Mouse (Mus musculus) MEL (cell line): ENCODE data around the gene Nacad. TPM values are rescaled to one million over a fixed set of nuclear protein-coding genes. Genes with fewer than 3 reads are reported as not detected.

Experiments
- DNase-seq: peaks from one replicate; pipeline ENCODE4 v3.0.0; 2011; ENCODE audit warnings: low read depth, low spot score
- H3K27ac ChIP-seq: 2 replicates; pipeline ENCODE4 v1.5.1; 2012; ENCODE audit warnings: low read depth, mild to moderate bottlenecking, control low read depth, low read length, moderate library complexity; ENCODE audit not compliant: control insufficient read depth
- H3K27me3 ChIP-seq, 2 experiments: fragments of 150-350 bp in 1 of 2; sonication (generic) in 1 of 2; 2 replicates each; pipeline ENCODE4 v1.6.1; 2012; ENCODE audit warnings: low read length in 2 of 2, mild to moderate bottlenecking in 2 of 2, improper control_type of control experiment in 1 of 2, moderate library complexity in 1 of 2; ENCODE audit not compliant: insufficient read depth in 2 of 2, control insufficient read depth in 1 of 2
- H3K36me3 ChIP-seq, 2 experiments: 2 replicates each; pipeline ENCODE4 v1.6.1; 2012 to 2014; ENCODE audit warnings: low read length in 2 of 2, improper control_type of control experiment in 1 of 2, inconsistent platforms in 1 of 2, mild to moderate bottlenecking in 1 of 2; ENCODE audit not compliant: insufficient read depth in 2 of 2, control insufficient read depth in 1 of 2
- H3K4me1 ChIP-seq, 2 experiments: fragments of 150-350 bp in 1 of 2; sonication (generic) in 1 of 2; 2 replicates each; pipeline ENCODE4 v1.6.1; 2012; ENCODE audit warnings: low read length in 2 of 2, improper control_type of control experiment in 1 of 2, mild to moderate bottlenecking in 1 of 2; ENCODE audit not compliant: insufficient read depth in 2 of 2, control insufficient read depth in 1 of 2
- H3K4me3 ChIP-seq, 2 experiments: fragments of 150-350 bp in 1 of 2; sonication (generic) in 1 of 2; 2 replicates each; pipeline ENCODE4 v1.5.1; 2012; ENCODE audit warnings: low read depth in 2 of 2, low read length in 2 of 2, mild to moderate bottlenecking in 2 of 2, moderate library complexity in 2 of 2, control low read depth in 1 of 2, improper control_type of control experiment in 1 of 2; ENCODE audit not compliant: control insufficient read depth in 1 of 2, insufficient read depth in 1 of 2
- H3K79me2 ChIP-seq: 2 replicates; pipeline ENCODE4 v1.6.1; 2012; ENCODE audit warnings: mild to moderate bottlenecking, low read length, moderate library complexity; ENCODE audit not compliant: control insufficient read depth, poor library complexity, insufficient read depth
- H3K9ac ChIP-seq: 2 replicates; pipeline ENCODE4 v1.6.1; 2012; ENCODE audit warnings: low read depth, mild to moderate bottlenecking, control low read depth, low read length, moderate library complexity; ENCODE audit not compliant: control insufficient read depth, poor library complexity, severe bottlenecking
- H3K9me3 ChIP-seq: fragments of 150-350 bp; sonication (generic); replicated peaks from 2 replicates; pipeline ENCODE4 v1.6.1; 2012; ENCODE audit warnings: mild to moderate bottlenecking, low read length, improper control_type of control experiment, moderate library complexity; ENCODE audit not compliant: insufficient read depth
- BHLHE40 ChIP-seq: IDR thresholded peaks from 2 replicates; pipeline ENCODE4 v1.6.1; 2012; ENCODE audit warnings: low read depth, mild to moderate bottlenecking, inconsistent platforms, low read length, improper control_type of control experiment, borderline replicate concordance
- CHD1 ChIP-seq: IDR thresholded peaks from 2 replicates; pipeline ENCODE4 v1.6.1; 2012; ENCODE audit warnings: low read depth, mild to moderate bottlenecking, inconsistent platforms, low read length, improper control_type of control experiment
- CHD2 ChIP-seq: IDR thresholded peaks from 2 replicates; pipeline ENCODE4 v1.6.1; 2011; ENCODE audit warnings: low read length, improper control_type of control experiment
- CTCF ChIP-seq, 3 experiments: IDR thresholded peaks in 2 of 3; conservative IDR thresholded peaks in 1 of 3; 2 replicates each; pipeline ENCODE4 v1.5.1; 2011 to 2012; ENCODE audit warnings: low read length in 3 of 3, low read depth in 2 of 3, mild to moderate bottlenecking in 2 of 3, improper control_type of control experiment in 1 of 3, inconsistent platforms in 1 of 3, mixed read lengths in 1 of 3, moderate library complexity in 1 of 3; ENCODE audit not compliant: control insufficient read depth in 1 of 3, insufficient read depth in 1 of 3, poor library complexity in 1 of 3, severe bottlenecking in 1 of 3
- E2F4 ChIP-seq: IDR thresholded peaks from 2 replicates; pipeline ENCODE4 v1.6.1; 2011; ENCODE audit warnings: low read depth, low read length, improper control_type of control experiment, borderline replicate concordance
- ELF1 ChIP-seq: IDR thresholded peaks from 2 replicates; pipeline ENCODE4 v1.6.1; 2014; ENCODE audit warnings: low read depth, mild to moderate bottlenecking, inconsistent platforms, low read length, improper control_type of control experiment, moderate library complexity
- EP300 ChIP-seq, 2 experiments: IDR thresholded peaks; 2 replicates each; pipeline ENCODE4 v1.6.1; 2011; ENCODE audit warnings: improper control_type of control experiment in 2 of 2, low read length in 2 of 2, low read depth in 1 of 2, mild to moderate bottlenecking in 1 of 2
- GABPA ChIP-seq: IDR thresholded peaks from 2 replicates; pipeline ENCODE4 v1.6.1; 2012; ENCODE audit warnings: low read depth, mild to moderate bottlenecking, inconsistent platforms, low read length, improper control_type of control experiment, moderate library complexity
- GATA1 ChIP-seq: IDR thresholded peaks from 2 replicates; pipeline ENCODE4 v1.6.1; 2011; ENCODE audit warnings: low read depth, low read length, improper control_type of control experiment
- HCFC1 ChIP-seq: IDR thresholded peaks from 2 replicates; pipeline ENCODE4 v1.6.1; 2012; ENCODE audit warnings: low read depth, mild to moderate bottlenecking, inconsistent platforms, low read length, improper control_type of control experiment, moderate library complexity
- JUND ChIP-seq: IDR thresholded peaks from 2 replicates; pipeline ENCODE4 v1.6.1; 2011; ENCODE audit warnings: low read depth, mild to moderate bottlenecking, improper control_type of control experiment, low read length
- KAT2A ChIP-seq: conservative IDR thresholded peaks from 2 replicates; pipeline ENCODE4 v1.6.1; 2012; ENCODE audit warnings: low read depth, low read length, improper control_type of control experiment, inconsistent platforms
- MAFK ChIP-seq: IDR thresholded peaks from 2 replicates; pipeline ENCODE4 v1.6.1; 2011; ENCODE audit warnings: low read depth, mild to moderate bottlenecking, low read length, improper control_type of control experiment, borderline replicate concordance
- MAX ChIP-seq: IDR thresholded peaks from 2 replicates; pipeline ENCODE4 v1.6.1; 2011; ENCODE audit warnings: low read length, improper control_type of control experiment
- MEF2A ChIP-seq: IDR thresholded peaks from 2 replicates; pipeline ENCODE4 v1.6.1; 2014; ENCODE audit warnings: low read depth, mild to moderate bottlenecking, inconsistent platforms, low read length, improper control_type of control experiment; ENCODE audit not compliant: poor library complexity, insufficient replicate concordance, severe bottlenecking; ENCODE audit errors: extremely low read depth
- MXI1 ChIP-seq: IDR thresholded peaks from 2 replicates; pipeline ENCODE4 v1.6.1; 2011; ENCODE audit warnings: mild to moderate bottlenecking, low read depth, low read length, improper control_type of control experiment
- MYB ChIP-seq: IDR thresholded peaks from 2 replicates; pipeline ENCODE4 v1.6.1; 2011; ENCODE audit warnings: mild to moderate bottlenecking, low read depth, low read length, improper control_type of control experiment
- MYC ChIP-seq: IDR thresholded peaks from 2 replicates; pipeline ENCODE4 v1.6.1; 2011; ENCODE audit warnings: low read depth, mild to moderate bottlenecking, low read length, improper control_type of control experiment, moderate library complexity
- NELFE ChIP-seq: IDR thresholded peaks from 2 replicates; pipeline ENCODE4 v1.6.1; 2011; ENCODE audit warnings: low read depth, low read length, improper control_type of control experiment
- POLR2A ChIP-seq, 2 experiments: IDR thresholded peaks; 2 replicates each; pipeline ENCODE4 v1.6.1; 2011 to 2012; ENCODE audit warnings: low read length in 2 of 2, mild to moderate bottlenecking in 2 of 2, control low read depth in 1 of 2, improper control_type of control experiment in 1 of 2, low read depth in 1 of 2, moderate library complexity in 1 of 2; ENCODE audit not compliant: control insufficient read depth in 1 of 2, insufficient read depth in 1 of 2, poor library complexity in 1 of 2
- POLR2AphosphoS2 ChIP-seq: IDR thresholded peaks from 2 replicates; pipeline ENCODE4 v1.6.1; 2011; ENCODE audit warnings: low read length, improper control_type of control experiment
- POLR2AphosphoS5 ChIP-seq: IDR thresholded peaks from 2 replicates; pipeline ENCODE4 v1.6.1; 2012; ENCODE audit warnings: low read depth, borderline replicate concordance, mild to moderate bottlenecking, inconsistent platforms, low read length, moderate library complexity, mixed read lengths
- RAD21 ChIP-seq: IDR thresholded peaks from 2 replicates; pipeline ENCODE4 v1.6.1; 2011; ENCODE audit warnings: mild to moderate bottlenecking, low read depth, low read length, improper control_type of control experiment
- SIN3A ChIP-seq: IDR thresholded peaks from 2 replicates; pipeline ENCODE4 v1.6.1; 2012; ENCODE audit warnings: low read length, improper control_type of control experiment, inconsistent platforms
- SMC3 ChIP-seq: IDR thresholded peaks from 2 replicates; pipeline ENCODE4 v1.6.1; 2011; ENCODE audit warnings: low read depth, low read length, improper control_type of control experiment
- TAL1 ChIP-seq: IDR thresholded peaks from 2 replicates; pipeline ENCODE4 v1.6.1; 2012; ENCODE audit warnings: mild to moderate bottlenecking, inconsistent platforms, low read length, moderate library complexity, mixed read lengths
- TBP ChIP-seq: IDR thresholded peaks from 2 replicates; pipeline ENCODE4 v1.8.0; 2011; ENCODE audit warnings: low read depth, low read length, improper control_type of control experiment
- TCF12 ChIP-seq: IDR thresholded peaks from 2 replicates; pipeline ENCODE4 v1.6.1; 2014; ENCODE audit warnings: low read depth, mild to moderate bottlenecking, inconsistent platforms, low read length, improper control_type of control experiment, moderate library complexity
- USF2 ChIP-seq, 2 experiments: IDR thresholded peaks; 2 replicates each; pipeline ENCODE4 v1.6.1; 2011 to 2012; ENCODE audit warnings: improper control_type of control experiment in 2 of 2, low read length in 2 of 2, borderline replicate concordance in 1 of 2, inconsistent platforms in 1 of 2, low read depth in 1 of 2, mild to moderate bottlenecking in 1 of 2; ENCODE audit not compliant: insufficient read depth in 1 of 2
- ZMIZ1 ChIP-seq: IDR thresholded peaks from 2 replicates; pipeline ENCODE4 v1.6.1; 2012; ENCODE audit warnings: low read depth, mild to moderate bottlenecking, inconsistent platforms, low read length, improper control_type of control experiment, moderate library complexity
- ZNF384 ChIP-seq: IDR thresholded peaks from 2 replicates; pipeline ENCODE4 v1.6.1; 2012; ENCODE audit warnings: low read depth, mild to moderate bottlenecking, inconsistent platforms, low read length, improper control_type of control experiment
- polyA plus RNA-seq, 2 experiments: library from polyadenylated mRNA; stranded (reverse) in 1 of 2; unstranded in 1 of 2; fragments of >175 nt in 1 of 2; fragments of >200 nt in 1 of 2; gene quantifications; 2 replicates each; pipeline versions ENCODE4 v1.2.1 to v1.2.4; 2012; ENCODE audit warnings: low replicate concordance in 2 of 2, low read depth in 1 of 2; ENCODE audit not compliant: insufficient read length in 2 of 2, insufficient read depth in 1 of 2, missing spikeins in 1 of 2
- total RNA-seq: library from RNA; depleted of rRNA; stranded (reverse); fragments of 300-350 nt; gene quantifications from 2 replicates; pipeline ENCODE4 v1.2.3, GENCODE M21; 2012

Gene Nacad
- total and polyA plus RNA-seq, 3 experiments: 0.12 to 0.32 TPM; not detected in 1

DNA sequence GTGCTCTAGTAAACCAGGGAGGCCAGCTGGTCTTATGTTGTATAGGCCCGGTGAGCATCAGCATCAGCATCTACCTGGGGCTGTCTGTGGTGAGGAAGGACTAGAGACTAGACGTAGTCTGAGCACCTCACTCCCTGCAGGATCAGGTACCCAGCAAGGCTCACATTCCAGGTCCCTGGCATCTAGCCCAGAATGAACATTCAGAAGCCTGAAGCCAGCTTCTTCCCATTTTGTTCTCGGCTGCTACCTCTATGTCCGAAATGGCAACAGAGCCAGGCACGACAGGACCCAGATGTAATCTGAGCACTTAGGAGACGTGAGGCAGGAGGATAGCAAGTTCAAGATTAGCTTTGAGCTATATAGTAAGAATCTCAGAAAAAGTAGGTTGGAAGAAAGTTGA is 11.0 kb downstream of the Nacad start:
- no peaks in the 10 kb centered on the region for H3K27me3 ChIP-seq
- H3K4me3 ChIP-seq: no peak overlapping the region
- H3K36me3 ChIP-seq: peaks cover 9 to 21% of the 10 kb centered on the region in 2 experiments
- H3K9me3 ChIP-seq: no peaks in the 10 kb centered on the region
- DNase-seq: no peak
- TF ChIP-seq RAD21 (no peak), SMC3 (no peak), TAL1 (no peak), POLR2AphosphoS2 (no peak), CHD1 (no peak), MEF2A (no peak), SIN3A (no peak), HCFC1 (no peak), CHD2 (no peak), MYC (no peak), ZMIZ1 (no peak), MAX (no peak), ZNF384 (no peak), BHLHE40 (no peak), MXI1 (no peak), GABPA (no peak), CTCF (IDR thresholded peaks at IDR 0.05 in 2 of 3, conservative IDR thresholded peaks at IDR 0.05 in 1 of 3; ENCODE audit: control insufficient read depth in 1 of 3, insufficient read depth in 1 of 3, low read depth in 2 of 3, low read length in 3 of 3, poor library complexity in 1 of 3, severe bottlenecking in 1 of 3) (no peak), TCF12 (no peak), NELFE (no peak), MAFK (no peak)
- H3K9ac ChIP-seq: no peak overlapping the region
- H3K4me1 ChIP-seq: peaks cover 0 to 9% of the 10 kb centered on the region in 2 experiments; a peak in 3 of 4 replicates
- H3K79me2 ChIP-seq: no peaks in the 10 kb centered on the region
- peak overlapping the region; percentile 38 for H3K27ac ChIP-seq

DNA sequence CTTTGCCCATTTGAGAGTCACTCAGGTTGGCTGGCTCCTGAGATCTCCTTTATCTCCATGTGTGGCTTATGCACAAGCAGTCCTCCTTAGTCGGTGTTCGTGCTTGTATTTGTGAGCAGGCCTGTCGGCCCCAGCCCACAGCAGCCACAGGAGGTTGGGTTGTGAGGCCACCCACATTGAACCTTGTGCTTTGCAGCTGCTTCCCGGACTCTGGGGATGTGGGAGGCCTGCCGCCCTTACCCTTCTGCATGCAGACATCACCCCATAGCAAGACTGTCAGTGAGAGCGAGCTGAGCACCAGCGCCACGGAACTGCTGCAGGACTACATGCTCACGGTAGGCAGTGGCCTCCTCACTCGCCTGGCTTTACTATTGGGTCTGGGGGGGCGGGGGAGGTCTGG is 12.4 kb downstream of the Nacad start:
- no peak overlapping the region for H3K27ac ChIP-seq
- H3K36me3 ChIP-seq: peaks cover 9 to 22% of the 10 kb centered on the region in 2 experiments
- DNase-seq: no peak
- no peak overlapping the region for H3K4me3 ChIP-seq
- no peak overlapping the region for H3K9ac ChIP-seq
- peaks cover 0 to 9% of the 10 kb centered on the region in 2 experiments; a peak in 3 of 4 replicates for H3K4me1 ChIP-seq
- H3K9me3 ChIP-seq: no peaks in the 10 kb centered on the region
- no peaks in the 10 kb centered on the region for H3K27me3 ChIP-seq
- H3K79me2 ChIP-seq: no peaks in the 10 kb centered on the region
- TF ChIP-seq CTCF (IDR thresholded peaks at IDR 0.05 in 2 of 3, conservative IDR thresholded peaks at IDR 0.05 in 1 of 3; ENCODE audit: control insufficient read depth in 1 of 3, insufficient read depth in 1 of 3, low read depth in 2 of 3, low read length in 3 of 3, poor library complexity in 1 of 3, severe bottlenecking in 1 of 3) (no peak), JUND (no peak), ELF1 (no peak), TAL1 (no peak), POLR2AphosphoS5 (no peak), EP300 (IDR thresholded peaks at IDR 0.05; ENCODE audit: low read depth in 1 of 2, low read length in 2 of 2) (no peak), MYB (no peak), KAT2A (no peak), E2F4 (no peak), CHD2 (no peak), TBP (no peak), POLR2A (IDR thresholded peaks at IDR 0.05; ENCODE audit: control insufficient read depth in 1 of 2, insufficient read depth in 1 of 2, low read depth in 1 of 2, low read length in 2 of 2, poor library complexity in 1 of 2) (no peak), MAFK (no peak), USF2 (IDR thresholded peaks at IDR 0.05; ENCODE audit: borderline replicate concordance in 1 of 2, insufficient read depth in 1 of 2, low read depth in 1 of 2, low read length in 2 of 2) (no peak), ZMIZ1 (no peak), NELFE (no peak), MEF2A (no peak), GATA1 (no peak)
